Mouse (Mus musculus) E14TG2a.4 (cell line): ENCODE measurements at regions not wholly inside any gene's neighbourhood (a gene's known extent, or its start where the extent isn't known, plus 50 kb on each side); places are given as distances from the start of the nearest gene placed in this dataset.

Experiments
- CTCF ChIP-seq: conservative IDR thresholded peaks from 2 replicates; pipeline ENCODE4 v1.5.1; 2014; ENCODE audit warnings: low read length
- POU5F1 ChIP-seq: IDR thresholded peaks from 2 replicates; pipeline ENCODE4 v1.6.1; 2014; ENCODE audit warnings: low read length, borderline replicate concordance

DNA sequence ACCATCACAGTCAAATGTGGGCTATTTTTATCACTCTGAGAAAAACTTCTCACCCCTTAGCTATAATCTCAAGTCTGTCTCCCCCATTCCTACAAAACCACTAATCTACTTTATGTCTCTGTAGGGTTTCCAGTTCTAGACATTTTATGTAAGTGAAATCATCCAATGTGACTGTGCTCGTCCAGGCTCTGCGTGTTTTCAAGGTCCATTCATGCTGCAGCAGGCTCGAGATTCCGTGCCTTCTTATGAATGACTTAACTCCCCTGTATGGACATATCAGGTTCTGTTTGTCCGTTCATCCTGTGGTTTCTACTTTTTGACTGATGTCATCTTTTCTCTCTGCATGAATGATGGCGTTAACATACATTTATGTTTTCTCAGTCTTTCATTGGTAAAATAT lies 357.6 kb downstream of the 1500009L16Rik start:
- TF ChIP-seq CTCF (no peak), POU5F1 (no peak)
